Mouse (Mus musculus) liver, adult 2 months (tissue): ENCODE results near the gene Fgfr2. TPM values are rescaled to one million over a fixed set of nuclear protein-coding genes. Genes with fewer than 3 reads are reported as not detected.
A peak's percentile ranks its signal among the peaks of the same experiment; 100 is the strongest.

Experiments used
- DNase-seq: peaks from one replicate; pipeline ENCODE4 v3.0.0-alpha.2; 2011; ENCODE audit warnings: low read depth, low spot score; ENCODE audit errors: extremely low read depth
- H3K27ac ChIP-seq: fragments of 200-500 bp; replicated peaks from 2 replicates; pipeline ENCODE4 v1.5.1; 2012; ENCODE audit warnings: low read depth, mild to moderate bottlenecking, control low read depth, inconsistent platforms, low read length; ENCODE audit not compliant: insufficient read depth
- H3K27me3 ChIP-seq: fragments of 200-500 bp; 2 replicates; pipeline ENCODE4 v1.6.1; 2012; ENCODE audit warnings: mild to moderate bottlenecking, moderate library complexity, low read length, inconsistent platforms; ENCODE audit not compliant: control insufficient read depth, insufficient read depth
- H3K36me3 ChIP-seq: fragments of 200-500 bp; 2 replicates; pipeline ENCODE4 v1.6.1; 2012; ENCODE audit warnings: low read length, inconsistent platforms; ENCODE audit not compliant: control insufficient read depth, insufficient read depth
- H3K4me1 ChIP-seq: fragments of 200-500 bp; 2 replicates; pipeline ENCODE4 v1.6.1; 2011; ENCODE audit warnings: low read length; ENCODE audit not compliant: control insufficient read depth, insufficient read depth
- H3K4me3 ChIP-seq: fragments of 200-500 bp; 2 replicates; pipeline ENCODE4 v1.5.1; 2011; ENCODE audit warnings: low read depth, mild to moderate bottlenecking, control low read depth, low read length, moderate library complexity; ENCODE audit not compliant: insufficient read depth
- H3K79me2 ChIP-seq: fragments of 200-500 bp; 2 replicates; pipeline ENCODE4 v1.6.1; 2012; ENCODE audit warnings: inconsistent platforms, mild to moderate bottlenecking, low read length, moderate library complexity; ENCODE audit not compliant: control insufficient read depth, insufficient read depth
- H3K9ac ChIP-seq: fragments of 200-500 bp; 2 replicates; pipeline ENCODE4 v1.6.1; 2012; ENCODE audit warnings: low read depth, mild to moderate bottlenecking, control low read depth, inconsistent platforms, low read length
- CTCF ChIP-seq: fragments of 200-500 bp; IDR thresholded peaks from 2 replicates; pipeline ENCODE4 v1.5.1; 2011; ENCODE audit warnings: low read depth, low read length, control low read depth
- POLR2A ChIP-seq: fragments of 200-500 bp; IDR thresholded peaks from 2 replicates; pipeline ENCODE4 v1.6.1; 2011; ENCODE audit warnings: low read length, control low read depth; ENCODE audit not compliant: insufficient read depth; ENCODE audit errors: extremely low read depth
- WGBS: fragments of 180-500 bp; shearing (Covaris S2); methylation state at CpG from one replicate; pipeline ENCODE4 v1.1.7; 2018; 5-methylcytosine and 5-hydroxymethylcytosine counted together
- polyA plus RNA-seq: library from polyadenylated mRNA; depleted of rRNA; stranded (reverse); fragments of >200 nt; gene quantifications from 2 replicates; pipeline ENCODE4 v1.2.3, GENCODE M21; 2012
- total RNA-seq: library from RNA; depleted of rRNA; stranded (reverse); fragments of >200 nt; gene quantifications from 2 replicates; pipeline ENCODE4 v1.2.3, GENCODE M21; 2014

Gene Fgfr2
- total and polyA plus RNA-seq, 2 experiments: 16.7 to 35.2 TPM

DNA sequence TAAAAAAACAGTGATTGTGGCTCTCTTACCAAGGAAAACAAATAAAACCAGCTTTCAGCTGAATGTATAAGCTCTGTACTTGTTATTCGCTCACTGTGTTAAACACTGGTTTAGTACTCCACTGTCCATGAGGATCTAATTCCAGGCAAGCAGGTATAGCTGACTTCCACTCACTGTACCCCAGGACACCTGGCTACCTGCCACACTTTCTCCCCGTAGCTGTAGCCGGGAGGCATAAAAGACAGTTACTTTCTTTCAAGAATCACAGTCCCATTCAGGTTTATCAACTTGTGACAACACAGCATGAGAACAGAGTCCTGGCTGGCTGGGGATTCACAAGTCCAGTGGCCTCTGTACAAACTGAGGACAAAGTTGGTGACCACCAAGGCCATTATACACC, 827.0 kb downstream of the Fgfr2 start:
- no peak for DNase-seq
- no peak overlapping the region for H3K27ac ChIP-seq
- H3K9ac ChIP-seq: no peak overlapping the region
- WGBS: 90% methylated on average over 3 of the region's 3 CpGs
- no peaks in the 10 kb centered on the region for H3K27me3 ChIP-seq
- TF ChIP-seq POLR2A (no peak), CTCF (no peak)
- H3K79me2 ChIP-seq: no peaks in the 10 kb centered on the region; the same call in 1 of the 2 replicates
- no peaks in the 10 kb centered on the region for H3K36me3 ChIP-seq
- peaks cover 8% of the 10 kb centered on the region; the same call in 1 of the 2 replicates for H3K4me1 ChIP-seq
- H3K4me3 ChIP-seq: no peak overlapping the region

DNA sequence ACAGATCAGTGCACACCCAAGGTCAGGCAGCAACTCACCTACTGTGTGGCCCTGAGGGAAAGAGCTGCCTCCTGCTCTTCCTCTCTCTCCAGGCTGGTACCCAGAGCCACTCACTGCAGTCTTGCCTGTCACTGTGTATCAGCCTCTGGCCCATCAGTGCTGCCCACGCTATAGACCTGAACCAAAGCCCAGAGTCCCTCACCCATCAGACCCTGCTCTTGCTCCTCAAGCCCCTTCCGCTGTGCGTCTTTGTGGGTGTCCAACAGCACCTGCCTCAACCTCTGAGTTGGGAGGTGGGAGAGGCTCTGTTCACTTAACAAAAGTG, 835.8 kb downstream of the Fgfr2 start:
- Histone ChIP-seq H3K4me1 (peaks cover 12% of the 10 kb centered on the region), H3K27ac (no peak overlapping the region), H3K79me2 (no peaks in the 10 kb centered on the region; the same call in 1 of the 2 replicates), H3K9ac (no peak overlapping the region), H3K4me3 (no peak overlapping the region), H3K36me3 (no peaks in the 10 kb centered on the region), H3K27me3 (no peaks in the 10 kb centered on the region)
- no peak for DNase-seq
- WGBS: 83% methylated on average over 3 of the region's 3 CpGs
- no peak for TF ChIP-seq POLR2A
- TF ChIP-seq CTCF: no peak

DNA sequence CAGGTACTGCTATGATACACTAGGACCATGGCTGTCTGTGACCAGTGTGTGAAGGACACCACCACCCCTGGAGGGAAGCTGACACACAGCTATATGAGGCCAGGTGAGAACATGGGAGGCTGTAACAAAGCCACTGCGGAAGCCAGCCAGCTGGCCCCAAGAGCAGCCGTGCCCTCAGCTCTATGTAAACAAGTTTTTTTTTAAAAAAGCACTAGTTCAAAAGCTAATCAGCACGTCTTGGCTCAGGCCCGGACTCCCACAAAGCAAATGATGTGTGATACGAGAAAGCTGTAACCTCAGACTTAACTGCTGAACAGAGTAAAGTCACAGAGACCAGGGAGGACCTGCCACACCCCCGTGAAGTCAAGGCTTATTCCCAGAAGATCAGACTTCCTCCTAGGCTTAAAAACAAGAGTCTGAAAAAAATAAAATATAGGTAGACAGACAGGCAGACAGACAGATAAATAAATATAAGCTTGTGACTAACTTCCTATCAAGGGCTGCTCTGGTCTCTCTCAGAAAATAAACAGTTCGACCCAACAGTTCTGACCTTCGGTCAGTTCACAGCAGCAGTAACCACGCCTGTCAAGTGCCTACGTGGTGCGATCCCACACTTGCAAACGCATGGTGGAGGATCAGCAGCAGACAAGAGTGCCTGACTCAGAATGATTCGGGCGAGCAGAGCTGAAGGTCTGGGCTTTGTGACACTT, 836.4 kb downstream of the Fgfr2 start:
- DNase-seq: peak; percentile 70
- WGBS: 11% methylated on average over 14 of the region's 14 CpGs
- 0 out of 2 replicates have a peak overlapping the region, but pooled peaks have one; percentile 18 for H3K27ac ChIP-seq

DNA sequence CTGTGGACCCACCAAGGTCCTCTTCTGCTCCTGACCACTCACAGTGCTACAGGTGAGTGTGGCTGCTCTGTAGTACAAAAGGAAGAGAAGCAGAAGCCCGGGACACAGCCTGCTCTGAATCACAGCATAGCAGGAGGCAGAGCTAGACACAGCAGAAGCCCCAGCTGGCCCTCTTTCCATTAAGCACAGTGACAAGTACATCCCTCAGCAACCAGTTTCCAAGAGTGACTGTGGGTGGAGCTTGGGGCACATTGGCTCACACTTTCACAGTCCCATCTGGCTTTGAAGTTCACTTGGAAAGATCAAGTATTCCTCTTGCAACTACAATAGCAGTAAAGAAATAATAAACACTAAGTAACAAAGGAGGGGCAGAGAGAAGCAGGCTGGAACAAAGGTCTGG, 838.4 kb downstream of the Fgfr2 start:
- WGBS: 83% methylated on average over 1 of the region's 1 CpGs
- TF ChIP-seq POLR2A (no peak), CTCF (no peak)
- no peak overlapping the region for H3K4me3 ChIP-seq
- no peaks in the 10 kb centered on the region for H3K27me3 ChIP-seq
- H3K27ac ChIP-seq: no peak overlapping the region
- H3K4me1 ChIP-seq: peaks cover 12% of the 10 kb centered on the region
- no peaks in the 10 kb centered on the region; the same call in 1 of the 2 replicates for H3K79me2 ChIP-seq
- DNase-seq: no peak
- H3K9ac ChIP-seq: no peak overlapping the region
- H3K36me3 ChIP-seq: no peaks in the 10 kb centered on the region

More for the DNA sequence above, 836.4 kb downstream of the Fgfr2 start:
- H3K27me3 ChIP-seq: no peaks in the 10 kb centered on the region
- H3K79me2 ChIP-seq: no peaks in the 10 kb centered on the region; the same call in 1 of the 2 replicates
- TF ChIP-seq CTCF (no peak), POLR2A (no peak)
- H3K4me1 ChIP-seq: peaks cover 12% of the 10 kb centered on the region
- no peak overlapping the region for H3K9ac ChIP-seq
- no peak overlapping the region for H3K4me3 ChIP-seq
- no peaks in the 10 kb centered on the region for H3K36me3 ChIP-seq

DNA sequence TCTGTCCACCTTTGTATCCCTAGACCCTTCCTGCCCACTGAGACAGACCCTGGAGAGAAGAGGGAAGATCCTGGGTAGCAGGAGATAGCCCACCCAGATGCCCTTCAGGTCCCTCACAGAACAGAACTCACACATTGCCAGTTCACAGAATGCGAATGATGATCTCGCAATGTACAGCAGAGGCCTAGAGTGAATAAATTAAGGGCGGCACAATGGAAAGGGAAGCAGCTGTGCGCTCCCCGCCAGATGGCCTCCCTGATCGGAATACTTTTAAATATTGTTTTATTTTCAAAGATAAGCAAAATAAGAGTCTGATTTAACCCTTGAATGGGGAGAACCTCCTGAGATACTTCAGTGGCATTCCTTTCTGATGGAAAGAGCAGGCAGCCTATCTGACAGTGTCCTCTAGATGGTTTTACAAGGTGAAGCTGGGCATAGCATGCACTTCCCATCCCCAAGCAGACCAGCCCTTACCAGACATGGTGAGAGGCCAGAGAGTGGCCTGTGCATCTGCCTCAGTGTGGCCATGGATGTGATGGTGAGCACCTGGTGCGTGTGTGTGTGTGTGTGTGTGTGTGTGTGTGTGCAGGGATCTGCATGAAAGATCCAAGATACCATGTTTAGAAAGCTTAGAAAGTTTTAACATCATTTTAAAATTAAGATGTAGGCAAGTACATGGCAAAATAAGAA, 839.0 kb downstream of the Fgfr2 start:
- H3K9ac ChIP-seq: no peak overlapping the region
- no peaks in the 10 kb centered on the region; the same call in 1 of the 2 replicates for H3K79me2 ChIP-seq
- no peak for TF ChIP-seq CTCF
- TF ChIP-seq POLR2A: no peak
- no peaks in the 10 kb centered on the region for H3K36me3 ChIP-seq
- H3K4me3 ChIP-seq: no peak overlapping the region
- H3K27me3 ChIP-seq: no peaks in the 10 kb centered on the region
- WGBS: 81% methylated on average over 7 of the region's 7 CpGs
- no peak for DNase-seq
- no peak overlapping the region for H3K27ac ChIP-seq
- H3K4me1 ChIP-seq: peaks cover 12% of the 10 kb centered on the region

DNA sequence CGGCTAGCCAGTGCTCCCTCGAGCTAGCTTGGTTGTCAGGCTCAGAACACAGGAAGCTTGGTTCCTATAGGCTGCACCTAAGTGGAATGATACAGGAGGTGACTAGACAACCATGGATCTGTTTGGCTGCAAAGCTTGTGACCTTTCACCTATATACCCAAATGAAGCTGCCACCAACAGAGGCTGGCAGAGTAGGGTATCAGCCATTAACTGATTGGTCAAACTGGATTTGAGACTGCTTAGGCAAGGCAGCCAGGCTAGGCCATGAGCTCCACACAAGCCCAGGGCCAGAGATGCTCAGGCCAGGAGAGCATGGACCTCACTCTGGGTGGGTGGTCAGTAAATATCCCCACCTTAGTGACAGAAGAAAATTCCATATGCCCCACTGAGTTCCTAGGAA, 840.6 kb downstream of the Fgfr2 start:
- TF ChIP-seq CTCF: no peak
- DNase-seq: no peak
- H3K36me3 ChIP-seq: no peaks in the 10 kb centered on the region
- H3K79me2 ChIP-seq: no peaks in the 10 kb centered on the region
- no peak overlapping the region for H3K27ac ChIP-seq
- 71% methylated on average over 2 of the region's 2 CpGs for WGBS
- peaks cover 18% of the 10 kb centered on the region for H3K4me1 ChIP-seq
- no peak overlapping the region for H3K9ac ChIP-seq
- no peaks in the 10 kb centered on the region for H3K27me3 ChIP-seq
- no peak overlapping the region for H3K4me3 ChIP-seq
